Mouse (Mus musculus): Measurements from ENCODE around the gene Fat4. TPM values are rescaled to one million over a fixed set of nuclear protein-coding genes. Genes with fewer than 3 reads are reported as not detected.

Gene Fat4
- total and polyA plus RNA-seq, 3 experiments: not detected

DNA sequence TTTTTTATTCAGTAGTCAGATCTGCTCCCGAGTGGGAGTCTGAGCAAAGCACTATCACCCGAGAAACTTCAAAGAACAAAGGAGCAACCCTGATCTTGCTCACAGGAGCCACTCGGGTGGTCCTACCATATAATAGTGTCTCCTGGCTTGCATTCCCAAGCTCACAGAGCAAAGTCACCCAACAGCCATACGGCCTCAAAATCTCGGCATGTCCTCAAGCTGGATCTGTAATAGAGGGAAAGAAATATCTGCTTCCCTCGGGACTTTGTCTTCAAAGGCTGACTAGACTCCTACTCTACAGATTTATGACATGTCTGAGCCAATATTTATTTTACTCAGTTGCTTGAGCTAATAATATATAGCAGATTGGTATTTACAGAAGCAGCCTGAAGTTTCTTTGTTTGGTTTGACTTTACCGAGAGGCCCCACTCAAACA is 36.5 kb downstream of the Fat4 start:
- H3K4me2 ChIP-seq (ENCODE audit: insufficient read depth, low read depth, poor library complexity, severe bottlenecking): no peak overlapping the region

DNA sequence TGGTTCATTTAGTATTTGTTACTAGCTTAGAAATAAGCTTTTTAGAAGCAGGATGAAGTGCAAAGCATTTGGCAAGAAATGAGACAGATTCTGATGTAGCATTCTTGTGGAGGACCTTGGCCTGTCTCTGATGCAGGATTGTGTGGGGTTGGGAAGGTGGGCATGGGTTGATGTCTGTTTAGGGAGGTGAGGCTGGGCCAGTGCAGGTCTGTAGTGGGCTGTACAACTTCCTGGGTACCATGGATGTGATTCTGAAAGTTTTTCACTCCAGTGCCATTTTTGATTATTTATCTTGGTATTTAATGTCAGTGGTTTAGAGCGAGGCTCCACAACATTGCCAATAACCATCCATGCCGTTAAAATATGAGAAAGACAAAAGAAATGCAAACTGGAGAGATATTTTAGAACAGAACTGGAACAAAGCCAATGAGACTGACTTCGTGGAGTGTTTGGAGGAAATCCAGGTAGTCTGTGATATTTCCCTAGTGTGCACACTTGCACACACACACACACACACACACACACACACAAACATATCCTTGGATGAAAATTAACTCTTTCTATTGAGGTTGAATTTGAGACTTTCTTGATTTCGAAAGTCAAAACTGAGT is 41.4 kb downstream of the Fat4 start:
- Histone ChIP-seq H3K9me3 (replicated peaks; ENCODE audit: low read length) (no peaks in the 10 kb centered on the region), H3K27me3 (replicated peaks) (no peaks in the 10 kb centered on the region), H3K79me2 (replicated peaks; ENCODE audit: control insufficient read depth, extremely low read depth, insufficient read depth, poor library complexity, severe bottlenecking) (no peaks in the 10 kb centered on the region), H3K4me1 (ENCODE audit: control insufficient read depth in 1 of 2, insufficient read depth in 2 of 2) (no peaks in the 10 kb centered on the region), H3K4me3 (replicated peaks in 1 of 3; ENCODE audit: low read depth in 2 of 3, low read length in 2 of 3, poor library complexity in 1 of 3) (no peak overlapping the region), H3K36me3 (replicated peaks in 1 of 2; ENCODE audit: control insufficient read depth in 1 of 2, insufficient read depth in 1 of 2, low read length in 1 of 2) (no peaks in the 10 kb centered on the region), H3K9ac (ENCODE audit: insufficient read depth, low read depth) (no peak overlapping the region), H3K4me2 (ENCODE audit: insufficient read depth, low read depth, poor library complexity, severe bottlenecking) (no peak overlapping the region), H3K27ac (ENCODE audit: insufficient read depth, low read depth) (no peak overlapping the region)
- DNase-seq (ENCODE audit: extremely low read depth): no peak
- TF ChIP-seq SMC3 (IDR thresholded peaks at IDR 0.05; ENCODE audit: low read depth, low read length) (no peak), RCOR1 (conservative IDR thresholded peaks at IDR 0.05; ENCODE audit: low read depth, low read length) (no peak), CHD1 (IDR thresholded peaks at IDR 0.05; ENCODE audit: low read depth, low read length) (no peak), GABPA (IDR thresholded peaks at IDR 0.05; ENCODE audit: insufficient replicate concordance, low read depth, low read length) (no peak), MAFK (IDR thresholded peaks at IDR 0.05; ENCODE audit: insufficient replicate concordance, low read length) (no peak), HCFC1 (IDR thresholded peaks at IDR 0.05; ENCODE audit: low read depth, low read length) (no peak), CHD2 (IDR thresholded peaks at IDR 0.05; ENCODE audit: low read length) (no peak), POLR2A (IDR thresholded peaks at IDR 0.05; ENCODE audit: low read depth, low read length) (no peak), ZMIZ1 (IDR thresholded peaks at IDR 0.05; ENCODE audit: low read depth, low read length) (no peak), RAD21 (IDR thresholded peaks at IDR 0.05; ENCODE audit: low read depth, low read length) (no peak), EP300 (IDR thresholded peaks at IDR 0.05; ENCODE audit: low read length) (no peak), IRF4 (IDR thresholded peaks at IDR 0.05; ENCODE audit: low read depth, low read length) (no peak), POLR2AphosphoS2 (IDR thresholded peaks at IDR 0.05; ENCODE audit: low read depth, low read length) (no peak), ETS1 (conservative IDR thresholded peaks at IDR 0.05; ENCODE audit: low read depth, low read length) (no peak), ZKSCAN1 (IDR thresholded peaks at IDR 0.05; ENCODE audit: borderline replicate concordance, low read depth, low read length) (no peak), NRF1 (IDR thresholded peaks at IDR 0.05; ENCODE audit: low read depth, low read length) (no peak), USF1 (IDR thresholded peaks at IDR 0.05; ENCODE audit: low read depth, low read length) (no peak), CTCF (conservative IDR thresholded peaks at IDR 0.05 in 1 of 2, IDR thresholded peaks at IDR 0.05 in 1 of 2; ENCODE audit: low read depth in 2 of 2, low read length in 2 of 2) (no peak)
- dilution Hi-C loops (cut with MboI; ENCODE audit: extremely low pct_ligation_motif_present, extremely low pct_unique_long_range_greater_than_20kb, low sequenced_read_pairs) (no loop called here), in situ Hi-C loops (cut with MboI; ENCODE audit: low pct_ligation_motif_present, low pct_unique_long_range_greater_than_20kb, low sequenced_read_pairs) (no loop called here)

More for the DNA sequence above, 36.5 kb downstream of the Fat4 start:
- in situ Hi-C loops (cut with MboI; ENCODE audit: low pct_ligation_motif_present, low pct_unique_long_range_greater_than_20kb, low sequenced_read_pairs): no loop called here
- no peak for DNase-seq (ENCODE audit: extremely low read depth)
- Histone ChIP-seq H3K27me3 (replicated peaks) (no peaks in the 10 kb centered on the region), H3K9ac (ENCODE audit: insufficient read depth, low read depth) (no peak overlapping the region), H3K79me2 (replicated peaks; ENCODE audit: control insufficient read depth, extremely low read depth, insufficient read depth, poor library complexity, severe bottlenecking) (no peaks in the 10 kb centered on the region), H3K4me1 (ENCODE audit: control insufficient read depth in 1 of 2, insufficient read depth in 2 of 2) (no peaks in the 10 kb centered on the region), H3K9me3 (replicated peaks; ENCODE audit: low read length) (no peaks in the 10 kb centered on the region), H3K4me3 (replicated peaks in 1 of 3; ENCODE audit: low read depth in 2 of 3, low read length in 2 of 3, poor library complexity in 1 of 3) (no peak overlapping the region), H3K36me3 (replicated peaks in 1 of 2; ENCODE audit: control insufficient read depth in 1 of 2, insufficient read depth in 1 of 2, low read length in 1 of 2) (no peaks in the 10 kb centered on the region), H3K27ac (ENCODE audit: insufficient read depth, low read depth) (no peak overlapping the region)
- TF ChIP-seq JUND (conservative IDR thresholded peaks at IDR 0.05; ENCODE audit: low read depth, low read length) (no peak), HCFC1 (IDR thresholded peaks at IDR 0.05; ENCODE audit: low read depth, low read length) (no peak), UBTF (IDR thresholded peaks at IDR 0.05; ENCODE audit: low read depth, low read length) (no peak), GABPA (IDR thresholded peaks at IDR 0.05; ENCODE audit: insufficient replicate concordance, low read depth, low read length) (no peak), ETS1 (conservative IDR thresholded peaks at IDR 0.05; ENCODE audit: low read depth, low read length) (no peak), ZMIZ1 (IDR thresholded peaks at IDR 0.05; ENCODE audit: low read depth, low read length) (no peak), JUN (IDR thresholded peaks at IDR 0.05; ENCODE audit: insufficient read depth, low read depth, low read length) (no peak), MAFK (IDR thresholded peaks at IDR 0.05; ENCODE audit: insufficient replicate concordance, low read length) (no peak), PAX5 (IDR thresholded peaks at IDR 0.05; ENCODE audit: low read length) (no peak), IRF4 (IDR thresholded peaks at IDR 0.05; ENCODE audit: low read depth, low read length) (no peak), BHLHE40 (IDR thresholded peaks at IDR 0.05; ENCODE audit: low read depth, low read length) (no peak), TCF12 (IDR thresholded peaks at IDR 0.05; ENCODE audit: low read depth, low read length) (no peak), POLR2A (IDR thresholded peaks at IDR 0.05; ENCODE audit: low read depth, low read length) (no peak), CHD2 (IDR thresholded peaks at IDR 0.05; ENCODE audit: low read length) (no peak), MAZ (IDR thresholded peaks at IDR 0.05; ENCODE audit: low read depth, low read length) (no peak), MAX (IDR thresholded peaks at IDR 0.05; ENCODE audit: low read length) (no peak), MXI1 (IDR thresholded peaks at IDR 0.05; ENCODE audit: low read depth, low read length) (no peak), ZNF384 (IDR thresholded peaks at IDR 0.05; ENCODE audit: low read depth, low read length) (no peak), POLR2AphosphoS2 (IDR thresholded peaks at IDR 0.05; ENCODE audit: low read depth, low read length) (no peak)
- dilution Hi-C loops (cut with MboI; ENCODE audit: extremely low pct_ligation_motif_present, extremely low pct_unique_long_range_greater_than_20kb, low sequenced_read_pairs): no loop called here

Measured in CH12.LX (cell line).